Mouse (Mus musculus) cortical plate, adult 2 months (tissue): Measurements from ENCODE around the gene Ugt1a8. TPM values are rescaled to one million over a fixed set of nuclear protein-coding genes. Genes with fewer than 3 reads are reported as not detected.
A peak's percentile ranks its signal among the peaks of the same experiment; 100 is the strongest.
"Not testable (repeated sequence)": the region's sequence is repeated elsewhere in the genome, so short reads cannot be mapped to it uniquely, and the experiment has no call there.

Experiments used
- H3K27ac ChIP-seq: fragments of 200-500 bp; 2 replicates; pipeline ENCODE4 v1.5.1; 2012; ENCODE audit warnings: low read length, control low read depth, inconsistent platforms; ENCODE audit not compliant: insufficient read depth
- H3K4me1 ChIP-seq: fragments of 200-500 bp; 2 replicates; pipeline ENCODE4 v1.6.1; 2011; ENCODE audit warnings: low read length; ENCODE audit not compliant: control insufficient read depth, insufficient read depth
- H3K4me3 ChIP-seq: fragments of 200-500 bp; 2 replicates; pipeline ENCODE4 v1.5.1; 2011; ENCODE audit warnings: mild to moderate bottlenecking, low read length, control low read depth; ENCODE audit not compliant: insufficient read depth
- CTCF ChIP-seq: fragments of 200-500 bp; IDR thresholded peaks from 2 replicates; pipeline ENCODE4 v1.5.1; 2011; ENCODE audit warnings: mild to moderate bottlenecking, control low read depth, low read length; ENCODE audit not compliant: insufficient read depth; ENCODE audit errors: extremely low read depth
- POLR2A ChIP-seq: fragments of 200-500 bp; IDR thresholded peaks from 2 replicates; pipeline ENCODE4 v1.6.1; 2011; ENCODE audit warnings: mild to moderate bottlenecking, low read length, control low read depth; ENCODE audit not compliant: insufficient read depth; ENCODE audit errors: extremely low read depth
- polyA plus RNA-seq: library from polyadenylated mRNA; depleted of rRNA; stranded (reverse); fragments of >200 nt; gene quantifications from 2 replicates; pipeline ENCODE4 v1.2.3, GENCODE M21; 2012

The Ugt1a8 gene
- polyA plus RNA-seq, 1 experiment: not detected

- H3K4me3 ChIP-seq, H3K4me1 ChIP-seq, H3K27ac ChIP-seq: not testable (repeated sequence)
- TF ChIP-seq CTCF: peak; percentile 16; the same call in 1 of the 2 replicates
These were observed 56.5 kb downstream of the Ugt1a8 start for GRCm38 (mm10) chr1:88143966-88144675.

GRCm38 (mm10) chr1:88145278-88145677 is 57.7 kb downstream of the Ugt1a8 start:
- not testable (repeated sequence) for H3K4me1 ChIP-seq, H3K27ac ChIP-seq, H3K4me3 ChIP-seq

GRCm38 (mm10) chr1:88150133-88150532 is 62.5 kb downstream of the Ugt1a8 start:
- not testable (repeated sequence) for H3K4me1 ChIP-seq, H3K4me3 ChIP-seq, H3K27ac ChIP-seq

GRCm38 (mm10) chr1:88158430-88158829 is 70.8 kb downstream of the Ugt1a8 start:
- Histone ChIP-seq H3K4me3 (no peak overlapping the region), H3K27ac (no peak overlapping the region), H3K4me1 (no peaks in the 10 kb centered on the region)
- TF ChIP-seq POLR2A: no peak
- no peak for TF ChIP-seq CTCF

GRCm38 (mm10) chr1:88165711-88166110 is 78.1 kb downstream of the Ugt1a8 start, which contains the start of gene Ugt1a5:
Ugt1a5 (plus strand) TSS chr1:88166012.
- TF ChIP-seq POLR2A (no peak), CTCF (no peak)
- no peak within 1 kb of the TSS for H3K27ac ChIP-seq
- H3K4me1 ChIP-seq: no peaks in the 10 kb centered on the region
- no peak within 1 kb of the TSS for H3K4me3 ChIP-seq

GRCm38 (mm10) chr1:88172190-88172589 is 84.6 kb downstream of the Ugt1a8 start:
- H3K4me1 ChIP-seq, H3K4me3 ChIP-seq, H3K27ac ChIP-seq: not testable (repeated sequence)

GRCm38 (mm10) chr1:88179657-88180056 is 92.0 kb downstream of the Ugt1a8 start:
- TF ChIP-seq CTCF: no peak
- TF ChIP-seq POLR2A: no peak
- Histone ChIP-seq H3K27ac (no peak overlapping the region), H3K4me1 (no peaks in the 10 kb centered on the region), H3K4me3 (no peak overlapping the region)

- no peaks in the 10 kb centered on the region for H3K4me1 ChIP-seq
- H3K4me3 ChIP-seq: no peak overlapping the region
- no peak overlapping the region for H3K27ac ChIP-seq
- TF ChIP-seq POLR2A (no peak), CTCF (no peak)
These were observed 98.8 kb downstream of the Ugt1a8 start for GRCm38 (mm10) chr1:88186325-88186935.

GRCm38 (mm10) chr1:88192136-88192535 is 104.5 kb downstream of the Ugt1a8 start:
- TF ChIP-seq CTCF: no peak
- TF ChIP-seq POLR2A: no peak
- Histone ChIP-seq H3K4me1 (no peaks in the 10 kb centered on the region), H3K27ac (no peak overlapping the region), H3K4me3 (no peak overlapping the region)

- H3K27ac ChIP-seq: no peak overlapping the region
- H3K4me3 ChIP-seq: no peak overlapping the region
- H3K4me1 ChIP-seq: no peaks in the 10 kb centered on the region
- TF ChIP-seq CTCF (no peak), POLR2A (no peak)
These were observed 108.1 kb downstream of the Ugt1a8 start for GRCm38 (mm10) chr1:88195687-88196086.
